Mouse (Mus musculus) ovary, postnatal 36 days (tissue): ENCODE data around the gene Tmco4.

ENCODE experiments used
- DNase-seq: peaks from one replicate; pipeline ENCODE4 v3.0.0; 2022; ENCODE audit warnings: low spot score, mixed read lengths

Tmco4 gene

DNA sequence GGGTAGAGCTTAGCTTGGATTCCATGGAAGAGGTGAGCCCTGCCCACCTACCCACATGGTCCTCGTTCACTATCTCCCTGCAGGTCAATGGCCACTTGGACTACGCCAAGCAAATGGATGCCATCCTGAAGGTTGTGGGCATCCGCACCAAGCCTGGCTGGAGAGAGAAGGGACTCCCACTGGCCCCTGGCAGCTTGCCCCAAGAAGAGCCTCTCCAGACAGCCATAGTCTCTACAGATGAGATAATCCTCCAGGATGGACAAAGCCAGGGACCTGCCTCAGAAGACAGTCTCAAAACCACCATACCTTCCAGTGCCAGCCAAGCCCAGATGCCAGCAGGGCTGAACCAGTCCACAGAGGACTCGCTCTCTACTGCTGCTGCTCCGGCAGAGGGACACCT, 85.3 kb downstream of the Tmco4 start:
- no peak for DNase-seq

DNA sequence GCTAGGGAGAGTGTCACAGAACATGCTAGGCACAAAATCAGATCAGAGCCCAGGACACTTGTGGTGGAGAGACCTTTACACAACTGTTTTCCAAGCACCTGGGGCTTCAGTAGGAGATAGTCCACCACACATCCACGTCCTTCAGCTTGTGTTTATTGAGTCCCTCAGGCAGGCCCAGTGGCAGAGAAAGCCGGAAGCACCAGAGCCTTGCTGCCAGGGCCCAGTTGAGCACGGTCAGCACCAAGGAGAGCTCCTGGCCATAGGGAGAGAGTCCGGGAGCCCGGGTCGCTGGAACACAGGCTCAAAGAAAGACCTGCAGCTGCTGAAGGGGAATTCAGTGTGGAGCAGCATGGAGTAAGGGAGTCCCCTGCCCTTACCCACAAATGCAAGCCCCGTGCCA, 86.9 kb downstream of the Tmco4 start:
- peak; percentile 69 for DNase-seq

DNA sequence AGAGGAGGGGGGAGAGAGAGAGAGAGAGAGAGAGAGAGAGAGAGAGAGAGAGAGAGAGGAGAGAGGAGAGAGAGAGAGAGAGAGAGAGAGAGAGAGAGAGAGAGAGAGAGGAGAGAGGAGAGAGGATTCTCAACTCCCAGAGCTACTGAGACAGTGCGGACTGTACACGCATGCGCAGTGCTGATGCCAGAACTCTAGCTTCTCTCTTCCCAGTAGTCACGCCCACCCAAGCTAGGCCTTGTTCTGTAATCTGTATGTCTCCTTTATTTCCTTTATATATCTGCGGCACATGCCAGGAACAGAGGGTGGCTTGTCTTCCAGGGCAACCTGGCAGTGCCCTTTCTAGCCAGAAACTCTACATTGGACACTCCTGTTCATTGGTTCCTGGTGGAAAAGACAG, 92.1 kb downstream of the Tmco4 start:
- DNase-seq: no peak

DNA sequence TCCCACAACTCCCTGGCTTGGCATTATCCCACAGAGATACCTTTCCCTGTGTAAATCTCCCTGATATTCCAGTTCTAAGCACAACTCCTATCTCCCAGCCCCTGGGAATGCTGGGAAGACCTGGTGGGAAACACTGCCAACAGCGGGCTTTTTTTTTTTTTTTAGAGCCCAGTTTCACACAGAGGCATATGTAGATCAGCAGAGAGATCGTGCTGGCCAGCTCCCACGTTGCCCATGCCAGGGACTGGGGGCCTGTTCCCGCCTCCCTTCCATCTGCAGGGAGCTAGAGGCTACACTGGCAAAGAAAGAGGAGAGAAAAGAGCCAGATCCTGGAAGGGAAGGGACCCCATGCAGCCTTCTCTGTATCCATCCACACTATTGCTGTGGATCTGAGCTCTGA, 95.6 kb downstream of the Tmco4 start:
- DNase-seq: no peak

DNA sequence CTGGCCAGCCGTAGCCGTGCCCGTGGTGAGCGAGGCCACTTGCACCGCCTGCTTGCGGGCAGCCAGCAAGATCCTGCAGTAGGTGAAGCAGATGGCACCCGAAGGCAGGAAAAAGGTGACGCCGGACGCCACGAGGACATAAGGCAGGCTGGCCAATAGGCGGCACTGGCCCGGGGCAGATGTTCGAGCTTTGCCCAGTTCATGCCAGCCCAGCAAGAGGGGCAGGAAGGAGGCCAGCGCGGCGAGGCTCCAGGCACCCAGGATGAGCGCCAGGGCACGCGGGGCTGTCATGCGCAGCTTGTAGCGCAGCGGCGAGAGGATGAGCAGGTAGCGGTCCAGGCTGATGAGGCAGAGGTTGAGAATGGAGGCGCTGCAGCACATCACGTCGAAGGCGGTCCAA, 101.4 kb downstream of the Tmco4 start:
- no peak for DNase-seq

DNA sequence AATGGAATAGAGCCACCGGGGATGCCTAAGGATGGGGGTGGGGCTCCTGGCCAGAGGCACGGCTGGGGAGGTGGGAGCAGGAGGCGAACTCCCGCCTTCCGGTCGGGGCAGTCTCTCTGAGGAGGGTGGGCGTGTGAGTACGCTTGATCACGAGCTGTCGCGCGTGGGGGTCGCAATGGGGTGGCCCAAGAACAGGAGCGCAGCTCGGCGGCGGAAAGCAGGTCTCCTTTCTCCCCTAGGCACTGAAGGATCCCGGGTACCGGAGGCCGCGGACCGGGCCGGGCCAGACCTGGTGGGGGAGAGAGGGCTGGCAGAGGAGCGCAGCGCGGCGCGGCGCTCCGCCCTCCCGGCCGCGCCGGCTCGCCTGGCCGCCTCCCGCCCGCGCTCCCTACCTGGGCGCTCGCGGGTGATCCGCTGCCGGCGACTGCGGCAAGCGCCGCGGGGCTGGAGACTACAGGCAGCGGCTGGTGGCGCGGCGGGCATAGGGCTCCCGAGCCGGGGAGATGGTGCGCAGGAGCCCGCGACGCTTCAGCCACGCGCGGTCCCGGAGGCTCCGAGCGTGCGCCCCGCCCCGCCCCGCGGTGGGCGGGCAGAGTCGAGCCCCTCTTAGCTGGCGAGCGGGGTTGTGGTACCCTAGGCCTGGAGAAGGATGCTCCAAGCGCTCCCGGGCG, 102.5 kb downstream of the Tmco4 start, which contains the start of gene Htr6:
Htr6 (minus strand) TSS at position 530 of the 671 bp plus-strand sequence.
- no peak for DNase-seq

DNA sequence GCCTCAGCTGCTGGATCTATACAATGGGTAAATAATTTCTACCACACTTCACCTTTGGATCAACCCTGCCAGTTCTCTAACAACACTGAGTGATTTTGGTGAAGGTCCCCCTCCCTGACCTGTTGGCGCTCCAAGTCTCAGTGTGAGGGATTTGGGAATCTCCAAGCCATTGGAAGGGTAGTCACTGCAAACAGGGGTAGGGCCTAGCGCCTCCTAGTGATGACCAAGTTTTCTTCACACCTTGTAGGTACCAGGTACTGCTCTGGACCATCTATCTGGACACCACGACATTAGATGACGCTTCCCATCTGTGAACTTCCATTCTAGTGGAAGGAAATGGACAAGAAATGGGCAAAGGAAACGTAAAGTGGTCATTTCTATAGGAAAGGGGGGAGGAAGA, 103.2 kb downstream of the Tmco4 start:
- DNase-seq: no peak

DNA sequence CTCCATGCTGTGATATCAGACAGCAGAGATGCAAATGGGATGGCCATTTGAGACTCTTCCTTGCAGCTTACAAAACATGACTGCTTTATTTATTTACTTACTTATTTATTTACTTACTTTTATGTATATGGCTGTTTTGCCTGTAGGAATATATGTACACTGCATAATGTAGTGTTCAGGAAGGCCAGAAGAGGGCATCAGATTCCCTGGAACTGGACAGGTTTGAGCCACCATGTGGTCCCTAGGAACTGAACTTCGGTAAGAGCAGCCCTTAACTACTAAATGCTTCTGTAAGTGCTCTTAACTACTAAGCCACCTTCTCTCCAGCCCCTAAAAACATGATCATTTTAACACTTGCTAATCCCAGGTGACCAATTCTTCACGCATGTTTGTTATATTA, 105.6 kb downstream of the Tmco4 start:
- no peak for DNase-seq

DNA sequence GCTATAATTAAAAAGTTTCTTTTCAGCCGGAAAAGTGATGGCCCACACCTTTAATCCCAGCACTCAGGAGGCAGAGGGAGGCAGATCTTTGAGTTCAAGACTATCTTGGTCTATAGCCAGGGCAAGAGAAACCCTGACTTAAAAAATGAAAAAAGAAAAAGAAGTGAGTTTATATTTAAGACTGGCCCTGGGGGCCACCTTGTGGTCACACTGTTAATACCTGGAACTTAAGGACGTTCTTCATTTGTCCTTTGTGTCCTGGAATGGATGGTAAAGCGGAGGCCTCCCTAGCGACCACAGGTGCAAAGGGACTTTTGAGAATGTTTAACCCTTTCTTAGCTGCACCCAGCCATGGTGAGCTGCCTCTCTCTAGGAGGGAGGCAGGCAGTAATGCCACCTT, 106.0 kb downstream of the Tmco4 start:
- DNase-seq: no peak

DNA sequence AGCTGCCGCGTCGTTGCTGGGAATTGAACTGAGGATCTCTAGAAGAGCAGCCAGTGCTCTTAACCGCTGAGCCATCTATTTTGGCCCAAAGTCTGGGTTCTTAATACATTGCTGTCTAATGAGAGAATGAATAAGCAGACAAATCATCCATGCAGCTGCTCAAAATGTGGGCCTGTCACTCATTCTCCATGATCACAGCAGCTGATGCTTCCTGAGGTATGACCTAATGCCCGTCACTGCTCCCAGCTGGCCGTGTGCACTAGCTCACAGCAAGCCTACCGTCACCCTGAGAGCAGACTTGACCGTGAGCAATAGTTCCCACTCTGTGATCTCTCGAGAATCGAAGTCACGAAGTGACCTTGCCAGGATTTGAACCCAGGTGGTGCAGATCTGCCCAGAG, 106.8 kb downstream of the Tmco4 start:
- no peak for DNase-seq

DNA sequence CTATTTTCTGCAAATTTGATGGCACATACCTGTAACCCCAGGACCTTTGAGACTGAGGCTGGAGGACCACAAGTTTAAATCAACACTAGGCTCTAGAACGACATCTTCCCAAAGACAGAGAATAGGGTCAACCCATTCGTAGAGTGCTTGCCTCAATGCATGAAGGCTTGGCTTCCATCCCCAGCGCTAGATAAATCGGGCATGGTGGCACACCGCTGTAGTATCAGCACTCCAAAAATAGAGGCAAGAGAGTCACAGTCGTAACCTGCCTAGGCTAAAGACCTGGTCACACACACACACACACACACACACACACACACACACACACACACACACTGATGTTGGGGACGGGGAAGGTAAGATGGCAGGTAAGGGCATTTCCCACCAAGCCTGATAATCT, 107.6 kb downstream of the Tmco4 start:
- no peak for DNase-seq

DNA sequence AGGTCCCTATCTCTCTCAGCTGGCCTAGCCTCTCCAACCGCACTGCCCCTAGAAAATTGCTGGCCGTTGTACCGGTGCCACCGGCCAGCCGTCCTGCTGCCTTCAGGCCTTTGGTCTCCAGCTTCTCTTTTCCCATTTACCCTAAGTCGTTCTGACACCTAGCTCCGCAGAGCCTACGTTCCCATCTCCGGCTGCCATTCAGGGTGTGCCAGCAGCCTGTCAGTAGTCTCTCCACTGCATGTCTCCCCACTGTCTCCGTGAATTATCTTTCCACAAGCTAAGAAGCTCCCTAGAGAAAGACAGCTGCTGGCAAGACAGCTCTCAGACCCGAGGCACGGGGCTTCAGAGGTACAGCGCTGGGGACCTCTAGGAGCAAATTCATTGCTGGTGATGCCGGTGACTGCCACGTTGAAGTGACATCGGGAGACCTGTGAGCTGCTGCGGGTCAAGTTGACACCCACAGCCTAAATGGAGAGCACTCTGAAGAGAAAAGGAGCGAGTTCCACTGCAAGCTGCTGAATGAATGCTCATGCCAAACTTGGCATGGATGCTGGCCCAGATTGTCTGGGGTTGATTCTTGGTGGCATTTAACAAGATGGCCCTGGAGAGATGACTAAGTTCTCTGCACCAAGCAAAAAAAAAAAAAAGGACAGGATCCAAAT, 108.7 kb downstream of the Tmco4 start:
- no peak for DNase-seq

DNA sequence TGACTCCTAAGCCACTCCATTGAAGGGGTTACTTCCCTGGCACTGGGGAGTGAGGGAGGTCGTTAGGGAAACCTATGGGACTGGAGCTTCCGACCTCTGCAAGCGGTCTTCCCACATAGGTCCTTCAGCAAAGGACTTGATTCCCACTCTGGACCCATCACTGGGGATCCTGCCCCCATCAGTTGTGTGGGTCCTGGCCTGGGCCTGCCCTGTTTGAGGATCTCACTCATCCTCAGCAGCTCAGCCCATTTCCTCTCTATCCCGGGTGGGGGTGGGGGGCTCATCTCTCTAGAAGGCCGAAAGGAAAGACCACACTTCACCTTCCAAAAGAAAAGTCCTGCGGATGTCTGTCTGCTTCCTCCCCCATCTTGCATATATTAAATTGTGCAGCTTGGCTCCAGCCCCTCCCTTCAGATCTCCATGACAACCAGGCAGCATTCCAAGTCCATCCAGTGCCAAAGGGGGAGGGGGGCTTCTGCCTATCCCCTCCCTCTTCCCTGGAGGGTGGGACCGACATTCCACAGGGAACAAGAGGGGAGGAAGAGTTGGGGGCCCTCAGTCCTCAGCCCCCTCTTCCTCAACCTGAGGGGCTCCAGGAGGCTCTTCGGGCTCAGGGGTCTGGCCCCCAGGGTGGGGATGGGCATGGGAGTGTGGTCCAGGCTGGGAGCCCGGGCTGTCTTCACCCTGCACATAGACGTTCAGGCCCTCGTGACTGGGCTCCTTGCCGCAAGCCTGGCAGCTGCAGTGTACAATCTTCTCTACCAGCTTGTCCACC, 110.3 kb downstream of the Tmco4 start:
- DNase-seq: no peak

DNA sequence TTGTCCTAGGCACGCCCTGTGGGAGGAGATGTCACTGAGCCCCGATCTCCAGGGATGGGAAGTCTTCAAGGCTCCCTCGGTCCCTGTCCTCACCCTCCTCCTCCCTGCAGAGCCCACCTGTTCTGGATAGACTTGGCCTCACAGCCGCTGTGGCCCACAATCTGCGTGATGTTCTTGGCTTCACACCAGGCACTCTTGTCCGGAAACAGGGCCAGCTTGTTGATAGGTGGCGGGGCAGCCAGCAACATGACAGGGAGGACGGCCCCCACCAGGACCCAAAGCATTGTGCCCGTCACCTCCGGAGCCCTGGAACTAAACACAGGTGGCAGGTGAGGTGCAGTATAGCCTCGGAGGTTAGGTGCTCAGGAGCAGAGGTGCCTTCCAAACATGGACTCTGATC, 112.6 kb downstream of the Tmco4 start:
- no peak for DNase-seq

DNA sequence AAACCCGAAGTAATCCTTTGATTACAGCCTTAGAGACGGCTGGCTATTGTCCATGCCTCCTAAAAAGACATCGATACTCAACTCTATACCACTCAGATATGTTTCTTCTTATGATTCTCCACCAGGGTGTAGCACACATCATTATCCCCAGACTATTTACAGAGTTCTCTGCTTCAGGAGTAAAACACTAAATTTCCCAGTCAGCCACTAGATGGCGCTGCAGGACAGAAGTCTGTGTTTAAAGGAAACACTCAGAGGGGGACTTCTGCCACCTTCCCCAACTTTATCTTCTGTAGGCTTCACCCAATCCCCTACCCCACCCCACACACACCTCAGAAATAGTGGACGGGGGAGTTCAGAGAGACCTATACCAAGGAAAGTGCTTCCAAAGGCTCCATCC, 113.3 kb downstream of the Tmco4 start:
- DNase-seq: peak; percentile 69

DNA sequence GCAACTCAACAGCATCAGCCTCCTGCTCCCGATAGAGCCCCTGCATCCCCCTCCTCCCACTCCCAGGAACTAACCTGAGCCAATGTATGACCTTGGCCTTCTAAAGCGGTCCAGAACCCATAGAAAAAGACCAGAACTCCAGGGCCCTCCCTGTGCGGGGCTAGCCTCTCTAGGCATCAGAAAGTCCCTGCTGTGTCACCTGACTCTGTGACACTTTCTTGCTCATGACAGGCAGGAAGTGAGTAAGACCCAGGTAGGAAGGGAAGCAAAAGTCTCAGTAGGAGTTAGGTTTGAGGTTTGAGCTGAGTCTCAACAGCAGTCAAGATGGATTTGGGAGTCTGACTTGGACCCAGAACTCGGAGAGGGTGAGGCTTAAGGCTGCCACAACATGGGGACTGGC, 114.3 kb downstream of the Tmco4 start:
- no peak for DNase-seq

DNA sequence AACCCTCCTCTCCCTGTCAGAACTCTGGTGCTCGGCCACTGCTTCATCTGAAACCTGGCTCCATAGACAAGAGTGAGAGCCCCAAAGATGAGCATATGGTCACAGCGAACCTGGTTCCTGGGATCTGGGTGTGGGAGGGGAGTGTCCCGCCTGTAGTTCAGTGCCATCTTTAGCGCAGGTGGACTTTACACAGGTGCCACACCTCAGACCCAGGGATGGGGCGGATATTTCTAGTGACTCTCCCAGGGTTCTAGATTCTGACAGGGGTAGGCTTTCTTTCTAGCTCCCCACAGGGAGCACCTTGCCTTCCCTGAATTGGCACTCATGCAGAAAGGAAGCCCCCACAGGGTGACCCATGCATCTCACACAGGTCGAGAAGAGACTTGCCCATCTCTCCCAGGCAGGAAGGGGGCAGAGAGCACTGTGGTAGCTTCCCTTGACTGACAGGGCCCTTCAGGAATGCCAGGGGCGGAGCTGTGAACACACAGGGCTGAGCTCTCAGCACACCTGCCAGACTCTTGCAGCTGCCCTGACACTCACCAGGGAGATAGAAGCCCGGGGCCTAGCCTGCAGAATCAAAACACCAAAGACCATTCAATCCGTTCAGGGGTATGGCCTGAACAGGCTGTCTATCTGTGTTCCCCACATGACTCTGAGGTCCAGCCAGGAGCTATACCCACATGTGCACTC, 116.4 kb downstream of the Tmco4 start:
- DNase-seq: no peak

DNA sequence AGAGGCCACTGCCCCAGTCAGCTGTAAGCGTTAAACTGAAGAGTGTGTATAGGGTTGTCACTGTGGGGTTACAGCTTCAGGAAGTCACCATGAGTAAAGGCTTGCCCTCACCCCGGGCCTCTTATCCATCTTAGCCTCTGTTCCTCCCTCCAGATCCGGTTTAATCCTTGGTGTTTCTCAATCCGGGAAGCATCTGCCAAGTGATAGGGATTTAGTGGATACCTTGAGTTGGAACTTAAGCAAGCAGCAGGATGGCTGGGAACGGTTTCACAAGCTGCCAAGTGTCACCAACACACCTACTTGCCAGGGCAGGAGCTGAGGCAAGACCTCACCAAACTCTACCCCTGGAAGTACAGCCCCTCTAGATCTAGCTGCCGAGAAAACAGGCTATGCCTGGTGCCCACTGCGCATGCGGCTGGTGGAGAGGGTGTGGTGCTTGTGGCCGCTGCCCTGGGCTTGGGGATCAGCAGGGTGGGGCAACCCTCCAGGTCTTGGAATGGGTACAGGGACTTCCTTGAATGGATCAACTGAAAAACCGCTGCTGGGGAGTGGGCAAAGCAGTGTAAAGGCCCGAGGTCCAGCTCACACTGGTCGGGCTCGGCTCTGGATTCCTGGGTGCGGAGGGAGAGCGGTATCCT, 117.7 kb downstream of the Tmco4 start:
- DNase-seq: no peak

DNA sequence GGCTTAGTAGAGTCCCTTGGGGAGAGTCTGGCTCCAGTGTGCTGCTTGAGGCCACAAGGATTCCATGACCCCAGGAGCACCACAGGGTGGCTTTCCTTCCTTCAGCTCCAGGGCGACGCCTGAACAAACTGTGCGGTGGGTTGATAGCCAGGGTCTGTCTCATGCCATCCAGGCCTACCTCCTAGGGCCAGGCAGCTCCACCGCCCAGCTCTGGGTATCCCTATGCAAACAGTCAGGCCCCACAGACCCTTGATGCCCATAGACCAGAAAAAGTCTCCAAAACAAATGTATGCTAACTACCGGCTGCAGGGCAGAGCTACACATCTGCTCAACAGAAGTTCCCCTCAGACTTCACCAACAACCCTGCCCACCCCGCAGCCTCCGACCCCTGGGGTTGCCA, 118.4 kb downstream of the Tmco4 start:
- DNase-seq: no peak

DNA sequence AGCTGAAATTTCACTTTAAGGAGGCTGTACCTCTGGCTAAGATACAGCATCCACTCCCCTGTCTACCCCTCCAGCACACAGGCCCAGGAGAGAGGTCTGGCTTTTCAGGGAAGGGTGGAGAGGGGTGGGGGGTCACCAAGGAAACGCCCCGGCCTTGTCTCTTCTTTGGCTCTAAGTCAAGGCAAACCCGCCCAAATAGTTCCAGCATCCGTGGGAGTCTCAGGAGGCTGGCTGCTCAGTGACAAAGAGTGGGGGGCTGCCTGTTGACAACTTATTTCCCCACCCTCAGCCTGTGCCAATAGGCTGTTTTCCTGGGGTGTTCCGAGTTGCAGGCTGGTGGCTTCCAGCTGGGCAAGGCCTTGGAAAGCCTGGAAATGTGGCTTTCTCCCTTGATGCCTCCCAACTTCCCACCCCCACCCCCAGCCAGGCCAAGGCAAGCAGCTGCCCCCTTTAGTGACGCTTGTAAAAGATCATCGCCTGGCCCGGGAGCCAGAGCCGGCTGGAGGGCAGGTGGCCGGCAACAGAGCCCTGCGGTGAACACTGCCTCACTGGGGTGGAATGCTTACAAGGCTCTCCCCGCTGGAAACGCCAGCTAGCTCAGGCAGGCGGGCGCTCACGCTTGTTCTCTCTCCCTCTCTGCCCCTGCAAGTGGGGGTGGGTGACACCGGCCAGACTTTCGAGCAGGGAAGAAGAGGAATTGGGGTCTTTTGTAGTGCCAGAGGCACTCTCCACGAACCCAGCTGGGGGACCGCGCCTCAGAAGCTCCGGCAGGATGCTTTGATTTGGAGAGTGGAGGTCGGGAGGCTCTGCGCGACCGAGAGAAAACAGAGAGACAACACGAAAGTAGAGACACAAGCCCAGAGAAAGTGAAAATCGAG, 119.0 kb downstream of the Tmco4 start:
- peak; percentile 53 for DNase-seq
